Mouse (Mus musculus) heart, adult 2 months (tissue): ENCODE data around the gene Prune1. TPM values are rescaled to one million over a fixed set of nuclear protein-coding genes. Genes with fewer than 3 reads are reported as not detected.
A peak's percentile ranks its signal among the peaks of the same experiment; 100 is the strongest.

Experiments
- DNase-seq, 2 experiments: peaks; one replicate each; pipeline ENCODE4 v3.0.0; 2021
- H3K27ac ChIP-seq: fragments of 200-600 bp; 2 replicates; pipeline ENCODE4 v1.8.1; 2022
- H3K27me3 ChIP-seq: fragments of 200-500 bp; 2 replicates; pipeline ENCODE4 v1.6.1; 2012; ENCODE audit warnings: mild to moderate bottlenecking, low read length, inconsistent platforms, mixed read lengths; ENCODE audit not compliant: control insufficient read depth, insufficient read depth
- H3K36me3 ChIP-seq: fragments of 200-500 bp; 2 replicates; pipeline ENCODE4 v1.6.1; 2012; ENCODE audit warnings: low read length, inconsistent platforms; ENCODE audit not compliant: control insufficient read depth, insufficient read depth
- H3K4me1 ChIP-seq: fragments of 200-500 bp; 2 replicates; pipeline ENCODE4 v1.6.1; 2011; ENCODE audit warnings: low read length; ENCODE audit not compliant: control insufficient read depth, insufficient read depth
- H3K4me3 ChIP-seq: fragments of 200-600 bp; 2 replicates; pipeline ENCODE4 v1.8.1; 2022
- H3K79me2 ChIP-seq: fragments of 200-500 bp; replicated peaks from 2 replicates; pipeline ENCODE4 v1.6.1; 2012; ENCODE audit warnings: mild to moderate bottlenecking, inconsistent platforms, low read length, moderate library complexity, mixed read lengths; ENCODE audit not compliant: control insufficient read depth, insufficient read depth
- H3K9ac ChIP-seq: fragments of 200-500 bp; 2 replicates; pipeline ENCODE4 v1.6.1; 2012; ENCODE audit warnings: low read depth, mild to moderate bottlenecking, control low read depth, inconsistent platforms, low read length, mixed read lengths
- CTCF ChIP-seq: fragments of 200-600 bp; IDR thresholded peaks from 2 replicates; pipeline ENCODE4 v1.8.1; 2022; ENCODE audit warnings: antibody characterized with exemption, mild to moderate bottlenecking, moderate library complexity
- EP300 ChIP-seq: fragments of 200-500 bp; IDR thresholded peaks from 2 replicates; pipeline ENCODE4 v1.6.1; 2011; ENCODE audit warnings: low read depth, low read length, control low read depth; ENCODE audit not compliant: insufficient read depth
- POLR2A ChIP-seq: fragments of 200-500 bp; IDR thresholded peaks from 2 replicates; pipeline ENCODE4 v1.6.1; 2011; ENCODE audit warnings: mild to moderate bottlenecking, low read depth, low read length, control low read depth; ENCODE audit not compliant: insufficient read depth
- WGBS: fragments of 180-500 bp; shearing (Covaris S2); methylation state at CpG from one replicate; pipeline ENCODE4 v1.1.7; 2018; 5-methylcytosine and 5-hydroxymethylcytosine counted together
- intact Hi-C: fragments of 180-260 bp; cut with DNase I; formaldehyde crosslinking; loops from one replicate; pipeline ENCODE4 v1.15.1; 2025
- polyA plus RNA-seq: library from polyadenylated mRNA; depleted of rRNA; stranded (reverse); fragments of >200 nt; gene quantifications from 2 replicates; pipeline ENCODE4 v1.2.3, GENCODE M21; 2012
- total RNA-seq, 2 experiments: library from RNA; stranded (reverse); gene quantifications; 2 replicates each; pipeline ENCODE4 v1.2.3; 2021

Prune1 gene
- total and polyA plus RNA-seq, 3 experiments: 23.4 to 28.4 (median 26.1) TPM

- Histone ChIP-seq H3K4me3 (no peak overlapping the region), H3K79me2 (no peaks in the 10 kb centered on the region), H3K36me3 (no peaks in the 10 kb centered on the region), H3K27ac (no peak overlapping the region), H3K27me3 (no peaks in the 10 kb centered on the region), H3K4me1 (no peaks in the 10 kb centered on the region), H3K9ac (no peak overlapping the region)
- intact Hi-C loops: no loop called here
- WGBS: 67% methylated on average over 5 of the region's 5 CpGs
- TF ChIP-seq EP300 (no peak), CTCF (no peak), POLR2A (no peak)
- DNase-seq: peak in 1 of 2 experiments; percentile 45
Observed at GRCm38 (mm10) chr3:95246465-95247231, 35.2 kb downstream of the Prune1 start.

- H3K4me3 ChIP-seq: no peak overlapping the region
- DNase-seq: no peak
- WGBS: 73% methylated on average over 2 of the region's 2 CpGs
- TF ChIP-seq POLR2A (no peak), EP300 (no peak), CTCF (no peak)
- H3K27ac ChIP-seq: no peak overlapping the region
- H3K36me3 ChIP-seq: no peaks in the 10 kb centered on the region
- H3K4me1 ChIP-seq: no peaks in the 10 kb centered on the region
- no peak overlapping the region for H3K9ac ChIP-seq
- H3K79me2 ChIP-seq: no peaks in the 10 kb centered on the region
- H3K27me3 ChIP-seq: no peaks in the 10 kb centered on the region
- intact Hi-C loops: no loop called here
Observed at GRCm38 (mm10) chr3:95243086-95243485, 38.8 kb downstream of the Prune1 start.

GRCm38 (mm10) chr3:95241498-95241897 lies 40.4 kb downstream of the Prune1 start, which contains the start of gene Gm128:
TSS of gene Gm128 (minus strand) at chr3:95241598.
- TF ChIP-seq EP300: no peak
- TF ChIP-seq POLR2A: no peak
- no peak for TF ChIP-seq CTCF
- Histone ChIP-seq H3K4me3 (no peak within 1 kb of the TSS), H3K9ac (no peak within 1 kb of the TSS), H3K79me2 (no peaks in the 10 kb centered on the region), H3K36me3 (no peaks in the 10 kb centered on the region), H3K4me1 (peaks cover 5% of the 10 kb centered on the region), H3K27me3 (no peaks in the 10 kb centered on the region), H3K27ac (no peak within 1 kb of the TSS)
- 64% methylated on average over 7 of the region's 7 CpGs for WGBS
- no peak for DNase-seq
- intact Hi-C loops: no loop called here

GRCm38 (mm10) chr3:95240900-95241299 lies 41.0 kb downstream of the Prune1 start:
- no peak for DNase-seq
- Histone ChIP-seq H3K4me1 (peaks cover 5% of the 10 kb centered on the region), H3K36me3 (no peaks in the 10 kb centered on the region), H3K27ac (no peak overlapping the region), H3K27me3 (no peaks in the 10 kb centered on the region), H3K9ac (no peak overlapping the region), H3K79me2 (no peaks in the 10 kb centered on the region), H3K4me3 (no peak overlapping the region)
- TF ChIP-seq POLR2A (no peak), CTCF (no peak), EP300 (no peak)
- intact Hi-C loops: no loop called here
- 58% methylated on average over 15 of the region's 17 CpGs for WGBS

GRCm38 (mm10) chr3:95239971-95240370 lies 41.9 kb downstream of the Prune1 start:
- no peak for DNase-seq
- peaks cover 5% of the 10 kb centered on the region for H3K4me1 ChIP-seq
- TF ChIP-seq POLR2A (no peak), EP300 (no peak), CTCF (no peak)
- H3K4me3 ChIP-seq: no peak overlapping the region
- H3K79me2 ChIP-seq: no peaks in the 10 kb centered on the region
- no peaks in the 10 kb centered on the region for H3K27me3 ChIP-seq
- intact Hi-C loops: no loop called here
- no peaks in the 10 kb centered on the region for H3K36me3 ChIP-seq
- H3K27ac ChIP-seq: no peak overlapping the region
- no peak overlapping the region for H3K9ac ChIP-seq
- 83% methylated on average over 12 of the region's 12 CpGs for WGBS

GRCm38 (mm10) chr3:95239022-95239421 lies 42.9 kb downstream of the Prune1 start:
- TF ChIP-seq CTCF (0 out of 2 replicates have a peak, but pooled peaks have one; percentile 2), EP300 (no peak), POLR2A (no peak)
- H3K27ac ChIP-seq: no peak overlapping the region
- H3K4me3 ChIP-seq: no peak overlapping the region
- DNase-seq: no peak
- no peaks in the 10 kb centered on the region for H3K36me3 ChIP-seq
- no peak overlapping the region for H3K9ac ChIP-seq
- intact Hi-C loops: no loop called here
- no peaks in the 10 kb centered on the region for H3K79me2 ChIP-seq
- H3K4me1 ChIP-seq: peaks cover 5% of the 10 kb centered on the region
- H3K27me3 ChIP-seq: no peaks in the 10 kb centered on the region
- WGBS: 67% methylated on average over 6 of the region's 6 CpGs
